In the genomic region with DNA sequence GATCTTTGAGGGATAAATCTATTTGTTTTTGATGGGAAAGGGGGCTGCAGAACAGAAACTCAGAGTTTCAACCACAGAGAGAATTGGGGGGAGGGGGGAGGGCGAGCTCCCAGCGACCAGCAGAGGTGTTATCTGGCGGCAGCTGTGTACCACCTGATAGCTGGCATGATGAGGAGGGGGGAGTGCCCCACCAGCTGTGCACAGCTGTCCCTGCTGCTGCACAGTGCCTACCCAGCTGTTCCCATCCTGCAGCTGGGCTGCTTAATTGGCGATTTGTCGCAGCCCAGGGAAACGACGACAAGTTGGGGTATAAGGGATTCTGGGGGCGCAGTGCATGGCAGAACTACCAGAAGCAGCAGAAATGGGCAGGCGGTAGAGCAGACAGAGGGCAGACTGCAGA, we compare ENCODE assay signal across 11 mouse cellular contexts. TPM values are rescaled to one million over a fixed set of nuclear protein-coding genes. Genes with fewer than 3 reads are reported as not detected.
DNase-seq lines count a peak whose midpoint lies in the region; ATAC-seq and TF ChIP-seq lines count a peak whose summit lies in the region.
"Had no signal": no experiment of that assay in that cellular context is flagged by ENCODE, and none has a peak within 500 bp of the region (broad histone marks: within the 10 kb centered on the region; RNA-seq: fewer than 3 reads in every experiment).

No protein-coding gene starts in this region.

- peak overlapping the region; percentile 25; the same call in 1 of the 2 replicates for H3K9ac ChIP-seq in lung, embryonic 16.5 days (ENCODE audit: low read length)
- peak overlapping the region; percentile 38; the same call in 1 of the 2 replicates for H3K9ac ChIP-seq in limb, embryonic 14.5 days (ENCODE audit: low read depth, low read length, severe bottlenecking)
- H3K9ac ChIP-seq in stomach, embryonic 14.5 days (replicated peaks; ENCODE audit: low read depth, low read length), result no peak overlapping the region

- H3K4me1 ChIP-seq in lung, embryonic 16.5 days (replicated peaks; ENCODE audit: control insufficient read depth, insufficient read depth, low read length), result peaks cover 69% of the 10 kb centered on the region
- peaks cover 63% of the 10 kb centered on the region for H3K4me1 ChIP-seq in forebrain, embryonic 10.5 days
- H3K4me1 ChIP-seq in limb, embryonic 14.5 days (ENCODE audit: control insufficient read depth, insufficient read depth, low read length), result peaks cover 71% of the 10 kb centered on the region
- peaks cover 37% of the 10 kb centered on the region for H3K4me1 ChIP-seq in stomach, embryonic 14.5 days (ENCODE audit: control insufficient read depth, insufficient read depth, low read length)
- H3K4me1 ChIP-seq in cerebellum, adult 2 months (ENCODE audit: control insufficient read depth, insufficient read depth, low read length), result peaks cover 65% of the 10 kb centered on the region

- DNase-seq in lung, postnatal 14 days, result no peak
- DNase-seq in forebrain, embryonic 10.5 days (ENCODE audit: extremely low spot score, low spot score), result no peak
- no peak for DNase-seq in limb, embryonic 14.5 days (ENCODE audit: low spot score)
- DNase-seq in cerebellum, adult 2 months, result no peak
- DNase-seq in adrenal gland, postnatal 36 days, result no peak
- DNase-seq: kidney, adult 18-20 months; right cerebral cortex, postnatal 4 days had no signal

- ATAC-seq in lung, embryonic 16.5 days (ENCODE audit: low read depth), result no peak
- no peak for ATAC-seq in limb, embryonic 14.5 days (ENCODE audit: low FRiP score, low read depth)
- no peak for ATAC-seq in stomach, embryonic 14.5 days (ENCODE audit: insufficient number of reproducible peaks, insufficient read depth, low FRiP score, low read depth)
- no peak for ATAC-seq in granulocyte monocyte progenitor cell, adult 5-6 weeks (replicated peaks; ENCODE audit: poor library complexity, severe bottlenecking)

- no peaks in the 10 kb centered on the region for H3K27me3 ChIP-seq in lung, embryonic 16.5 days (ENCODE audit: control insufficient read depth, insufficient read depth, low read depth, low read length)
- peaks cover 98% of the 10 kb centered on the region for H3K27me3 ChIP-seq in forebrain, embryonic 10.5 days (ENCODE audit: poor library complexity, severe bottlenecking)
- no peaks in the 10 kb centered on the region for H3K27me3 ChIP-seq in limb, embryonic 14.5 days (ENCODE audit: control insufficient read depth, insufficient read depth, low read length)
- H3K27me3 ChIP-seq in stomach, embryonic 14.5 days (ENCODE audit: control insufficient read depth, insufficient read depth, low read length), result no peaks in the 10 kb centered on the region
- H3K27me3 ChIP-seq in cerebellum, adult 2 months (ENCODE audit: control insufficient read depth, insufficient read depth, low read length), result no peaks in the 10 kb centered on the region

- no peak for TF ChIP-seq POLR2A in limb, embryonic 14.5 days (IDR thresholded peaks at IDR 0.05; ENCODE audit: borderline replicate concordance, extremely low read depth, insufficient read depth, insufficient read length)
- TF ChIP-seq POLR2A in cerebellum, adult 2 months (IDR thresholded peaks at IDR 0.05; ENCODE audit: borderline replicate concordance, insufficient read depth, low read length), result no peak

- H3K9me3 ChIP-seq in lung, embryonic 16.5 days (ENCODE audit: control insufficient read depth, low read length), result no peaks in the 10 kb centered on the region
- no peaks in the 10 kb centered on the region for H3K9me3 ChIP-seq in forebrain, embryonic 10.5 days
- H3K9me3 ChIP-seq in limb, embryonic 14.5 days (ENCODE audit: control insufficient read depth, low read length), result no peaks in the 10 kb centered on the region
- no peaks in the 10 kb centered on the region for H3K9me3 ChIP-seq in stomach, embryonic 14.5 days (ENCODE audit: control insufficient read depth, low read depth, low read length)
- H3K9me3 ChIP-seq: midbrain, embryonic 12.5 days had no signal

- no peak for TF ChIP-seq CTCF in cerebellum, adult 2 months (IDR thresholded peaks at IDR 0.05; ENCODE audit: borderline replicate concordance, insufficient read depth, low read depth, low read length)

- H3K27ac ChIP-seq in lung, embryonic 16.5 days (ENCODE audit: low read length), result peak overlapping the region; percentile 96
- peak overlapping the region; percentile 86 for H3K27ac ChIP-seq in forebrain, embryonic 10.5 days
- peak overlapping the region; percentile 97 for H3K27ac ChIP-seq in limb, embryonic 14.5 days (replicated peaks; ENCODE audit: low read depth, low read length)
- H3K27ac ChIP-seq in stomach, embryonic 14.5 days (ENCODE audit: low read length), result peak overlapping the region; percentile 97; the same call in 1 of the 2 replicates
- H3K27ac ChIP-seq in cerebellum, adult 2 months (ENCODE audit: insufficient read depth, low read length), result no peak overlapping the region

- WGBS in lung, embryonic 16.5 days, result 58% methylated on average over 9 of the region's 9 CpGs
- WGBS in forebrain, embryonic 10.5 days, result 59% methylated on average over 9 of the region's 9 CpGs
- 28% methylated on average over 9 of the region's 9 CpGs for WGBS in limb, embryonic 14.5 days
- 41% methylated on average over 9 of the region's 9 CpGs for WGBS in stomach, embryonic 14.5 days
- 50% methylated on average over 9 of the region's 9 CpGs for WGBS in cerebellum, adult 2 months

- no peak overlapping the region for H3K4me3 ChIP-seq in lung, embryonic 16.5 days (ENCODE audit: low read length)
- H3K4me3 ChIP-seq in forebrain, embryonic 10.5 days, result no peak overlapping the region
- no peak overlapping the region for H3K4me3 ChIP-seq in limb, embryonic 14.5 days (replicated peaks; ENCODE audit: low read length)
- no peak overlapping the region for H3K4me3 ChIP-seq in stomach, embryonic 14.5 days (ENCODE audit: low read depth, low read length)
- H3K4me3 ChIP-seq in cerebellum, adult 2 months (replicated peaks; ENCODE audit: insufficient read depth, low read depth, low read length), result no peak overlapping the region
- H3K4me3 ChIP-seq: midbrain, embryonic 12.5 days had no signal

- H3K36me3 ChIP-seq in lung, embryonic 16.5 days (ENCODE audit: control insufficient read depth, insufficient read depth, low read length), result peaks cover 28% of the 10 kb centered on the region
- H3K36me3 ChIP-seq in forebrain, embryonic 10.5 days (replicated peaks), result no peaks in the 10 kb centered on the region; the same call in 1 of the 2 replicates
- H3K36me3 ChIP-seq in limb, embryonic 14.5 days (ENCODE audit: control insufficient read depth, insufficient read depth, low read length), result peaks cover 77% of the 10 kb centered on the region
- peaks cover 43% of the 10 kb centered on the region for H3K36me3 ChIP-seq in stomach, embryonic 14.5 days (ENCODE audit: control insufficient read depth, insufficient read depth, low read length)

- H3K4me2 ChIP-seq in lung, embryonic 16.5 days (ENCODE audit: low read depth, low read length), result no peak overlapping the region
- H3K4me2 ChIP-seq in limb, embryonic 14.5 days (replicated peaks; ENCODE audit: low read depth, low read length, severe bottlenecking), result 0 out of 2 replicates have a peak overlapping the region, but pooled peaks have one; percentile 7
- H3K4me2 ChIP-seq in stomach, embryonic 14.5 days (replicated peaks; ENCODE audit: low read depth, low read length), result no peak overlapping the region

RNA-seq across cellular contexts. Expression of gene G430095P16Rik, which starts 1.9 kb away (rescaled TPM):
- 3.1 and 3.7 TPM in 2 replicates for polyA plus RNA-seq in lung, embryonic 16.5 days (2015; fragmentation: Nextera tagmentation; extraction: Ambion mirVana)
- polyA plus RNA-seq in forebrain, embryonic 10.5 days (2016; fragmentation: Nextera tagmentation; extraction: Ambion mirVana), result 1.3 and 2.1 TPM in 2 replicates
- polyA plus RNA-seq in limb, embryonic 14.5 days (2012; rRNA removed), result 4.3 and 4.8 TPM in 2 replicates
- polyA plus RNA-seq in limb, embryonic 14.5 days (2014; fragmentation: Nextera tagmentation; extraction: Ambion mirVana), result 5.7 and 6.0 TPM in 2 replicates
- 2.8 and 5.0 TPM in 2 replicates for polyA plus RNA-seq in stomach, embryonic 14.5 days (2014; fragmentation: Nextera tagmentation; extraction: Ambion mirVana)
- 0.27 and 0.33 TPM in 2 replicates for polyA plus RNA-seq in cerebellum, adult 2 months (2012; rRNA removed)
- total RNA-seq in granulocyte monocyte progenitor cell, adult 5-6 weeks (2014; fragmentation: Nextera tagmentation), result 11.0 and 17.9 TPM in 2 replicates
- total RNA-seq in granulocyte monocyte progenitor cell, adult 5-6 weeks (2017), result 4.4 and 4.8 TPM in 2 replicates
- under 1 TPM in 1 of 2 experiments, not detected in 1; 0.46 TPM for total RNA-seq in adrenal gland, postnatal 36 days (2021)

RNA-seq across cellular contexts. Expression of gene Lyl1, which starts 23.4 kb away (rescaled TPM):
- 11.4 and 12.5 TPM in 2 replicates for polyA plus RNA-seq in lung, embryonic 16.5 days (2015; fragmentation: Nextera tagmentation; extraction: Ambion mirVana)
- 4.9 and 5.8 TPM in 2 replicates for polyA plus RNA-seq in forebrain, embryonic 10.5 days (2016; fragmentation: Nextera tagmentation; extraction: Ambion mirVana)
- polyA plus RNA-seq in limb, embryonic 14.5 days (2012; rRNA removed), result 7.1 and 7.6 TPM in 2 replicates
- polyA plus RNA-seq in limb, embryonic 14.5 days (2014; fragmentation: Nextera tagmentation; extraction: Ambion mirVana), result 5.6 and 6.2 TPM in 2 replicates
- 4.6 and 5.0 TPM in 2 replicates for polyA plus RNA-seq in stomach, embryonic 14.5 days (2014; fragmentation: Nextera tagmentation; extraction: Ambion mirVana)
- polyA plus RNA-seq in cerebellum, adult 2 months (2012; rRNA removed), result 1.7 TPM in 2 replicates
- total RNA-seq in granulocyte monocyte progenitor cell, adult 5-6 weeks (2014; fragmentation: Nextera tagmentation), result 82.1 and 133 TPM in 2 replicates
- 65.9 and 73.3 TPM in 2 replicates for total RNA-seq in granulocyte monocyte progenitor cell, adult 5-6 weeks (2017)
- 1 to 10 TPM; 2.5 to 2.9 TPM for total RNA-seq in adrenal gland, postnatal 36 days (2021)

RNA-seq across cellular contexts. Expression of gene Nacc1, which starts 37.0 kb away (rescaled TPM):
- polyA plus RNA-seq in lung, embryonic 16.5 days (2015; fragmentation: Nextera tagmentation; extraction: Ambion mirVana), result 16.9 and 19.5 TPM in 2 replicates
- 31.3 and 31.5 TPM in 2 replicates for polyA plus RNA-seq in forebrain, embryonic 10.5 days (2016; fragmentation: Nextera tagmentation; extraction: Ambion mirVana)
- polyA plus RNA-seq in limb, embryonic 14.5 days (2012; rRNA removed), result 68.8 and 86.2 TPM in 2 replicates
- polyA plus RNA-seq in limb, embryonic 14.5 days (2014; fragmentation: Nextera tagmentation; extraction: Ambion mirVana), result 18.5 and 19.8 TPM in 2 replicates
- 25.1 and 25.7 TPM in 2 replicates for polyA plus RNA-seq in stomach, embryonic 14.5 days (2014; fragmentation: Nextera tagmentation; extraction: Ambion mirVana)
- 91.0 and 93.9 TPM in 2 replicates for polyA plus RNA-seq in cerebellum, adult 2 months (2012; rRNA removed)
- 92.9 and 98.1 TPM in 2 replicates for total RNA-seq in granulocyte monocyte progenitor cell, adult 5-6 weeks (2014; fragmentation: Nextera tagmentation)
- 46.5 and 59.2 TPM in 2 replicates for total RNA-seq in granulocyte monocyte progenitor cell, adult 5-6 weeks (2017)
- total RNA-seq in adrenal gland, postnatal 36 days (2021), result 10 to 100 TPM; 73.9 to 80.0 TPM

RNA-seq across cellular contexts. Expression of gene Trmt1, which starts 38.6 kb away (rescaled TPM):
- 54.7 and 58.8 TPM in 2 replicates for polyA plus RNA-seq in lung, embryonic 16.5 days (2015; fragmentation: Nextera tagmentation; extraction: Ambion mirVana)
- polyA plus RNA-seq in forebrain, embryonic 10.5 days (2016; fragmentation: Nextera tagmentation; extraction: Ambion mirVana), result 68.8 and 69.3 TPM in 2 replicates
- 144 and 158 TPM in 2 replicates for polyA plus RNA-seq in limb, embryonic 14.5 days (2012; rRNA removed)
- polyA plus RNA-seq in limb, embryonic 14.5 days (2014; fragmentation: Nextera tagmentation; extraction: Ambion mirVana), result 71.0 and 71.7 TPM in 2 replicates
- polyA plus RNA-seq in stomach, embryonic 14.5 days (2014; fragmentation: Nextera tagmentation; extraction: Ambion mirVana), result 64.6 and 65.7 TPM in 2 replicates
- polyA plus RNA-seq in cerebellum, adult 2 months (2012; rRNA removed), result 144 and 148 TPM in 2 replicates
- 76.9 and 123 TPM in 2 replicates for total RNA-seq in granulocyte monocyte progenitor cell, adult 5-6 weeks (2014; fragmentation: Nextera tagmentation)
- 73.8 and 95.9 TPM in 2 replicates for total RNA-seq in granulocyte monocyte progenitor cell, adult 5-6 weeks (2017)
- total RNA-seq in adrenal gland, postnatal 36 days (2021), result 10 to 100 TPM; 63.8 to 83.7 TPM
